Mouse (Mus musculus) small intestine, adult 2 months (tissue): ENCODE data around the gene Polr3g.

Source experiments
- CTCF ChIP-seq: fragments of 200-500 bp; IDR thresholded peaks from 2 replicates; pipeline ENCODE4 v1.5.1; 2012; ENCODE audit warnings: low read depth, mild to moderate bottlenecking, control low read depth, inconsistent platforms, low read length, moderate library complexity, mixed read lengths; ENCODE audit not compliant: insufficient replicate concordance, insufficient read length; ENCODE audit errors: extremely low read depth
- POLR2A ChIP-seq: fragments of 200-500 bp; IDR thresholded peaks from 2 replicates; pipeline ENCODE4 v1.6.1; 2012; ENCODE audit warnings: low read depth, mild to moderate bottlenecking, control low read depth, inconsistent platforms, low read length, moderate library complexity

GRCm38 (mm10) chr13:81757058-81757660, 46.3 kb upstream of the Polr3g start:
- TF ChIP-seq CTCF, result no peak
- no peak for TF ChIP-seq POLR2A
